Mouse (Mus musculus) gastrocnemius, adult 2 months (tissue): ENCODE measurements around the gene Lyrm7. TPM values are rescaled to one million over a fixed set of nuclear protein-coding genes. Genes with fewer than 3 reads are reported as not detected.

Experiments
- DNase-seq: peaks from one replicate; pipeline ENCODE4 v3.0.0; 2022
- H3K27ac ChIP-seq: fragments of 200-600 bp; 2 replicates; pipeline ENCODE4 v1.8.1; 2022; ENCODE audit warnings: mild to moderate bottlenecking
- H3K4me3 ChIP-seq: fragments of 200-600 bp; 2 replicates; pipeline ENCODE4 v1.8.1; 2022; ENCODE audit warnings: mild to moderate bottlenecking, moderate library complexity
- CTCF ChIP-seq: fragments of 200-600 bp; IDR thresholded peaks from 2 replicates; pipeline ENCODE4 v1.8.1; 2022; ENCODE audit warnings: antibody characterized with exemption, mild to moderate bottlenecking, moderate library complexity
- intact Hi-C: fragments of 180-260 bp; cut with DNase I; formaldehyde crosslinking; loops from one replicate; pipeline ENCODE4 v1.15.1; 2025
- total RNA-seq, 2 experiments: library from RNA; stranded (reverse); gene quantifications; 2 replicates each; pipeline ENCODE4 v1.2.3; 2021

The Lyrm7 gene
- total RNA-seq, 2 experiments from 2014 or later, result 18.7 to 30.6 TPM

DNA sequence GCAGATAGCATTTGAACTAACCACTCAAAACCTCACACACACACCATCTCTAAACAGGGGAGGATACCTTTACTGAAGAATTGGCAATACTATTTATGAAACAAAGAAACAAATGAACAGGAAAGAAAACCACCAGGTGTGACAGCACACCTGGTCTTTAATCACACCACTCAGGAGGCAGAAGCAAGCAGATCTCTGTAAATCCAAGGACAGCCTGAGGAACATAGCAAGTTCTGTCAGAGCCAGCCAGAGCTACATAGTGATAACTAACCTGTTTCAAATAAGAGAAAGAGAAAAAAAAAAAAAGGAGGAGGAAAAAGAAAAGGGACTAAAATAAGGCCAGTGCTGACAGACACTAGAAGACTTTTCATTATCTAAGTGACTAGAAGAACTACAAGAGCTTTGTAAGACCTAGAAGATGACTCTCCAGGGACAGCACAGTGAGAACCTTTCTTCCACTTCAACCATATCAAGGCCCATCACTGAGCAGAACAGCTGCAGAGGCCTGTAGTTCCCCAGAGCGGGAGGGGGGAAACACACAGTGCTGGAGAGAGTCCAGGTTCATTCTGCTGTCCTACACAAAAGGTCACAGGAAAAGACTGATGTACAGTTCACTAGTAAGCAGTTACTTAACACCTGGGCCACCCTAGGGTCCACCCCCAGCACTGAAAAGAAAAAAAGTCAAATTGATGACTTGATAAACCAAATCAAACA is 82.4 kb downstream of the Lyrm7 start:
- peak; percentile 35 for DNase-seq
- Histone ChIP-seq H3K4me3 (no peak overlapping the region), H3K27ac (peak overlapping the region; percentile 53)
- no peak for TF ChIP-seq CTCF
- intact Hi-C loops, result no loop called here

DNA sequence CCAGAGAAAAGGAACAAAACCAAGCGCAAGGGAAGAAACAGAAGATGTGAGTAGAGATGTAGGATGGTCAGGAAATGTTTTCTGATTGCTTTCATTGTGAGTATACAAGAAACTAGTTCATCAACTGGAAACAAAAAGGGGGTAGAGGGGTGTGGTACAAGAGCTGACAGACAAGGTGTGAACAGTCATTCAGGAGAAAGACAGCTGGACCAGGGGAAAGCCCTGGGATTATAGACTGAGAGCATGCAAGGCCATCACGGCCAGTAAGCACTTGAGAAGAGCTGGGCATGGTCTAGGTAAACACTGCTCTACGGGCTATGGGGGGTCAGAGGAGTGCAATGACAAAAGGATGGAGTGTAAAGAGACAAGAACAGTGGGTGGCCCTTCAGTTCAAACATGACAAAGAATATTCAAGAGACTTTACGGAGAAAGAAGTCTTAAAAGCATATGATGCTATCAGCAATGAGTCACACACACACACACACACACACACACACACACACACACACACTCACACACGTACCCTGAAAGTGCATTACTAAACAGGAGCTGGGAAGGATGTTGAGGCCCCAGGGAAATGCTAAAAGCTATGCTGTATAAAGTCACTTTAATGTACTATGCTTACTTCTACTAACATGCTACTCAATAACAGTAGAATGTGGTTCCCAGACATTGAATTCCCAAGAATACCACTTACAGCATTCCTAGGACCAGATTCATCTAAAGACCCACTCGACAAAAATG is 83.2 kb downstream of the Lyrm7 start:
- intact Hi-C loops, result no loop called here
- TF ChIP-seq CTCF, result no peak
- no peak for DNase-seq
- no peak overlapping the region for H3K4me3 ChIP-seq
- peak overlapping the region; percentile 84 for H3K27ac ChIP-seq

Other genes starting within 250 kb of the Lyrm7 start
- 10 to 100 TPM; 14.4 to 19.6 TPM for gene Cdc42se2, start 73.2 kb downstream of the Lyrm7 start, total RNA-seq
- gene Hint1, start 5.5 kb upstream of the Lyrm7 start, total RNA-seq, result 100 to 1,000 TPM; 186 to 220 TPM
- gene Gpx3, start 41.5 kb upstream of the Lyrm7 start, total RNA-seq, result 100 to 1,000 TPM in 1 of 2 experiments, 10 to 100 TPM in 1; 46.5 to 139 TPM
- gene Tnip1, start 102.0 kb upstream of the Lyrm7 start, total RNA-seq, result 10 to 100 TPM; 29.8 to 31.7 TPM
- gene Anxa6, start 172.5 kb upstream of the Lyrm7 start, total RNA-seq, result 100 to 1,000 TPM; 166 to 187 TPM
- 1 to 10 TPM; 3.6 to 3.9 TPM for gene Ccdc69, start 217.2 kb upstream of the Lyrm7 start, total RNA-seq
- gene Gm2a, start 237.2 kb upstream of the Lyrm7 start, total RNA-seq, result 1 to 10 TPM; 6.5 to 6.7 TPM